Mouse (Mus musculus): ENCODE measurements around the gene Myo1e. TPM values are rescaled to one million over a fixed set of nuclear protein-coding genes. Genes with fewer than 3 reads are reported as not detected.

Gene Myo1e
- polyA plus RNA-seq, 1 experiment from 2014 or later, result 17.0 TPM

DNA sequence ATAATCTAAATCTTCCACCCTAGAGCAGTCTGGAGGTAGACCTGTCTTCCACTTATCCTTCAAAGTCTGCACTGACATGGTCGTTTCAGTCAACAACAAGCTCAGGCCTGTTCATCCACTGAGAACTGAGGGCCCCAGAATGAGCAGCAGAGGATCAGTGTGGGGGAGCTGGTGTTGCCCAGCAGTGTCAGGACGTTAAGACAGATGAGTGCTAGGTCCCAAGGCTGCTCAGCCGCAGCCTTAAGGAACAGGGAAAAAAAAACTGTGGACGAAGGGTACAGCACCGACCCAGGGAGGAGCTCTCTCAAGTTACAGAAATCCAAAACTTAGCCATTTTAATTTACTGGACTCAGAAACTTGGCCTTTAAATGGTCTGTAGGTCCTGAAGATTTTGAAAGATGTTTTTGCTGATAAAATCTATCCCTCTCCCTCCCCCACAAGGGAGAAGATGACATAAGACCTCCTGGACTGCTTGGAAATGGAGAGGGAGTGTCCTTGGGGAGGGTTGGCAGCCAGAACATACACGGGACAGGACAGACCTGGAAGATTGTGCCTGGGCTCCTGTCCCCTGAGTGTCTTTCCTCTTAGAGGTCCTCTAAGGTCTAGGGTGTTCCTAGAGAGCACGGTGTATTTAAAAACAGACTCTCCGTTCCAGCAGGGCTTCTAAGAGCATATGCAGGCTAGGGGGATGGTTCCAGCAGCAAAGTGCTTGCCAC is 118.9 kb downstream of the Myo1e start:
- no peak overlapping the region for H3K9ac ChIP-seq (ENCODE audit: low read depth, low read length)
- no peak overlapping the region for H3K27ac ChIP-seq
- peaks cover 4% of the 10 kb centered on the region; the same call in 1 of the 2 replicates for H3K4me1 ChIP-seq (replicated peaks; ENCODE audit: insufficient read depth, low read length)
- no peak for TF ChIP-seq CTCF (IDR thresholded peaks at IDR 0.05; ENCODE audit: low read depth)
- peak; percentile 78 for DNase-seq (ENCODE audit: low spot score)
- peak; percentile 52 for ATAC-seq (replicated peaks; ENCODE audit: low FRiP score, low read depth)
- no peak overlapping the region for H3K4me3 ChIP-seq (replicated peaks; ENCODE audit: low read depth, low read length)
- WGBS, result 25% methylated on average over 8 of the region's 8 CpGs
- no peaks in the 10 kb centered on the region for H3K27me3 ChIP-seq (ENCODE audit: insufficient read depth, low read length)
- H3K4me2 ChIP-seq (ENCODE audit: low read length), result no peak overlapping the region
- no peaks in the 10 kb centered on the region for H3K9me3 ChIP-seq (replicated peaks; ENCODE audit: low read length)
- H3K36me3 ChIP-seq (ENCODE audit: insufficient read depth, low read length), result peaks cover 22% of the 10 kb centered on the region; the same call in 1 of the 2 replicates

DNA sequence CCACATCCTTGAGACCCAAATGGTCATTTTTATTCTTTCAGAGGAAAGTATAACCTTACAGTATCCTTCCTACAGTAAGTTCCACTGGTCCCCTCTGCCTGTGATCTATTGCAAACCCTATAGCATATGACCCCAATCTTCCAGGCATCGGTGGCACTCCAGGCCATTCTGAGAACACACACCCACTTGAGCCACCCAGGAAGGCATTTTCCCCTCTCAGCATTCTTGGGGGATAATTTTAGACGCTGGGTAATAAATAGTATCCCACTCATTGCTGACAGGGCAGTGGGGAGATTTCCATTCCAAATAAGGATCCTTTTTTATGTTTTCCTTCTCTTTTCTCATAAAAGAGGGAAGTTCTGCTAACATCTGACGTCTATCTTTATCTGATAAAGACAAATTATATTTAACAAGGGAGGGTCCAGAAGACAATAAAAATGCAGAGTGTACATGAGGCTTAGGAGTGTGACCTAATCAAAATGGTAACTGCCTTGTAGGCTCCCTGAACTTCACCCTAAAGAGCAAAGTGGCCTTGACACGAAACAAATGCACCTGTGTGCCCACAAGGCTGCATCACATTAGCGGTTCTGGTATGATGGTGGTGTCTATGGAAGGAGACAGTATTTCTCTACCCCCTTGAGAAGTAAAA is 121.2 kb downstream of the Myo1e start:
- Histone ChIP-seq H3K27ac (no peak overlapping the region), H3K27me3 (ENCODE audit: insufficient read depth, low read length) (no peaks in the 10 kb centered on the region), H3K9me3 (replicated peaks; ENCODE audit: low read length) (no peaks in the 10 kb centered on the region), H3K4me1 (replicated peaks; ENCODE audit: insufficient read depth, low read length) (no peaks in the 10 kb centered on the region), H3K4me2 (ENCODE audit: low read length) (no peak overlapping the region), H3K9ac (ENCODE audit: low read depth, low read length) (no peak overlapping the region), H3K36me3 (ENCODE audit: insufficient read depth, low read length) (peaks cover 16% of the 10 kb centered on the region; the same call in 1 of the 2 replicates), H3K4me3 (replicated peaks; ENCODE audit: low read depth, low read length) (no peak overlapping the region)
- no peak for TF ChIP-seq CTCF (IDR thresholded peaks at IDR 0.05; ENCODE audit: low read depth)
- DNase-seq (ENCODE audit: low spot score) (no peak), ATAC-seq (replicated peaks; ENCODE audit: low FRiP score, low read depth) (no peak)
- 55% methylated on average over 5 of the region's 5 CpGs for WGBS

DNA sequence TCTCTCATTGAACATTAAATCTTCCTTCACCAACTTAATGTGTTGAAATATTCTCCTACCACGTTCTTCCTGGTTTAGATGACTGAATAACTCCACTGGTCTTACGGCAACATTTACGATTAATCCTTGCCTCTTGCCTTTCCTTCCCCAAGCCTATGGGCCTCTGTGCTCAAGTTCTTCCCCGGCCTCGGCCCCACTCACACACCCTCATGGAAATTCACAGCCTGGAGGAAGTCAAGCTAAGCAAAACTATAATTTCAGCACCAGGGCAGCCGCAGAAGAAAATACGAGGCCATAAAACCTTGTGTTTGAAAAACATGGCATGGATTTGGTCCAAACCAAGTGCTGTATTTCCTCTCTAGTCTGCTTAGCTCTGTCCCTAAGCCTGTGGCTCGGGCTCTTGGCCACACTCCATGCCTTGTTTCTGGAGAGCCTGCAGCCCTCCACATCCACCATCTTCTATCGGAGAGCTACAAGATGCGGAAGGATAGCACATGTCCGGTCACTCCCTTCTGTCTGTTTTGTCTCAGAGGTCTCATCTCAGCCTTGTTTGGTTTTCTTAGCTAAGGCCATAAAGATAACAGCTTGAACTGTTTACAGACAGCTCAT is 124.7 kb downstream of the Myo1e start:
- no peaks in the 10 kb centered on the region for H3K4me1 ChIP-seq (replicated peaks; ENCODE audit: insufficient read depth, low read length)
- H3K27me3 ChIP-seq (ENCODE audit: insufficient read depth, low read length), result no peaks in the 10 kb centered on the region
- H3K9ac ChIP-seq (ENCODE audit: low read depth, low read length), result no peak overlapping the region
- H3K36me3 ChIP-seq (ENCODE audit: insufficient read depth, low read length), result peaks cover 19% of the 10 kb centered on the region
- no peak overlapping the region for H3K4me3 ChIP-seq (replicated peaks; ENCODE audit: low read depth, low read length)
- peak; percentile 76 for DNase-seq (ENCODE audit: low spot score)
- no peaks in the 10 kb centered on the region for H3K9me3 ChIP-seq (replicated peaks; ENCODE audit: low read length)
- H3K27ac ChIP-seq, result no peak overlapping the region
- 29% methylated on average over 11 of the region's 11 CpGs for WGBS
- H3K4me2 ChIP-seq (ENCODE audit: low read length), result no peak overlapping the region
- ATAC-seq (replicated peaks; ENCODE audit: low FRiP score, low read depth), result no peak
- TF ChIP-seq CTCF (IDR thresholded peaks at IDR 0.05; ENCODE audit: low read depth), result no peak

DNA sequence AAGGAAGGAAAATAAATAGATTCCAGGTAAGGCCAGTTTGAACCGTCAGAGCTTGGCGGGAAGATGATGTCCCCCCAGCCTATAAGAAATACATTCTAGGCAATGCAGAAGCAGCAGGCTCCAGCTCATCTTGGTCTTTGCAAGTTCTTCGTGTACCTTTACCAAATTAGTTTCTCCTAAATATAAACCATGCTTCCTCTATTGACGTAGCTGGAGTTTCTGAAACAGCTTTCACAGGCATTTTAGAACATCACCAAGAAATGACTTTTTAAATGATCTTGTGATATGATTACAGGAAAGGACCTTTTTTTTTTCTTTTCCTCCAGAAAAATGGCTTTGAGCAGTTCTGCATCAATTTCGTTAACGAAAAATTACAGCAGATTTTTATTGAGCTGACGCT is 131.2 kb downstream of the Myo1e start:
- no peak for TF ChIP-seq CTCF (IDR thresholded peaks at IDR 0.05; ENCODE audit: low read depth)
- no peak for ATAC-seq (replicated peaks; ENCODE audit: low FRiP score, low read depth)
- no peak overlapping the region for H3K4me3 ChIP-seq (replicated peaks; ENCODE audit: low read depth, low read length)
- H3K9me3 ChIP-seq (replicated peaks; ENCODE audit: low read length), result no peaks in the 10 kb centered on the region
- DNase-seq (ENCODE audit: low spot score), result no peak
- H3K36me3 ChIP-seq (ENCODE audit: insufficient read depth, low read length), result peaks cover 42% of the 10 kb centered on the region
- no peaks in the 10 kb centered on the region for H3K27me3 ChIP-seq (ENCODE audit: insufficient read depth, low read length)
- no peak overlapping the region for H3K4me2 ChIP-seq (ENCODE audit: low read length)
- H3K4me1 ChIP-seq (replicated peaks; ENCODE audit: insufficient read depth, low read length), result no peaks in the 10 kb centered on the region
- WGBS, result 92% methylated on average over 7 of the region's 7 CpGs
- H3K9ac ChIP-seq (ENCODE audit: low read depth, low read length), result no peak overlapping the region
- no peak overlapping the region for H3K27ac ChIP-seq

DNA sequence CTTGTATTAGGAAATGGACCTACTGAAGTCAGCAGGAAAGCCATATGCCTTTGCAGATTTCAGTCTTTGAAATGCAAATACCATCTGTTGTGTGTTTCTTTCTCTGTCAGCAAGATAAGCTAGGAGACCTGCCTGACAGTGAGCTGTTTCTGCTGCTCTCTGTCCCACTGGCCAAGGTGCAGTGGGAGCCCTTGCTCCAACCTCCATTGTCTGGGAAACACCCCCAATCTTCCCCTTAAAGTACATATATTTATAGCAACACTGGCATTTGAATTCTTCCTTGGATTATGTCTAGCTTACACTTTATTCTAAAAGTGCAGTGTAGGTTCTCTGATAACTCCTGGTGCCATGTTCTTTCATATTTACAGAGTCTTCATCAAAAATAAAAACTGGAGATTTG is 131.7 kb downstream of the Myo1e start:
- DNase-seq (ENCODE audit: low spot score) (no peak), ATAC-seq (replicated peaks; ENCODE audit: low FRiP score, low read depth) (no peak)
- Histone ChIP-seq H3K27ac (no peak overlapping the region), H3K36me3 (ENCODE audit: insufficient read depth, low read length) (peaks cover 45% of the 10 kb centered on the region), H3K9me3 (replicated peaks; ENCODE audit: low read length) (no peaks in the 10 kb centered on the region), H3K4me2 (ENCODE audit: low read length) (no peak overlapping the region), H3K4me3 (replicated peaks; ENCODE audit: low read depth, low read length) (no peak overlapping the region), H3K4me1 (replicated peaks; ENCODE audit: insufficient read depth, low read length) (no peaks in the 10 kb centered on the region), H3K27me3 (ENCODE audit: insufficient read depth, low read length) (no peaks in the 10 kb centered on the region), H3K9ac (ENCODE audit: low read depth, low read length) (no peak overlapping the region)
- no peak for TF ChIP-seq CTCF (IDR thresholded peaks at IDR 0.05; ENCODE audit: low read depth)

DNA sequence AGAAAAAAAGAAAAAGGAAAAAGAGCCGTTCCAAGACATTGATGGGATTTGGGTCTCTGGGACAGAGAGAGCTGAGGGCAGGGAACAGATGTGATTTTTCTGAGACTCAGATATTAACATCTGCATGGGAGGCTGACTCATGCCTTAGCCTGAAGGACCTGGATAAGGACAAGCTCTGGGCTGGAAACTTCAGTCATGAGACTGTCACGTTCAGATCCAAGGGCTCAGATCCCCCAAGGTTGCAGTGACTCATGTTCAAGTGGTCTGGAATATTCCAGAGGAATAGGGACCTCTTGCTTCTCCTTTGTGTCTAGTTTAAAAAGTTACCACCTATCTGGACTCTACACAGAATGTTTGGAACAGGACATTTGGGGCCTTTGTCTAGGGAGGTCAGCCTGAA is 142.1 kb downstream of the Myo1e start:
- Histone ChIP-seq H3K9ac (ENCODE audit: low read depth, low read length) (no peak overlapping the region), H3K4me3 (replicated peaks; ENCODE audit: low read depth, low read length) (no peak overlapping the region), H3K9me3 (replicated peaks; ENCODE audit: low read length) (no peaks in the 10 kb centered on the region), H3K4me1 (replicated peaks; ENCODE audit: insufficient read depth, low read length) (no peaks in the 10 kb centered on the region), H3K27ac (no peak overlapping the region), H3K4me2 (ENCODE audit: low read length) (no peak overlapping the region), H3K36me3 (ENCODE audit: insufficient read depth, low read length) (peaks cover 39% of the 10 kb centered on the region; the same call in 1 of the 2 replicates), H3K27me3 (ENCODE audit: insufficient read depth, low read length) (no peaks in the 10 kb centered on the region)
- WGBS, result 88% methylated on average over 2 of the region's 2 CpGs
- ATAC-seq (replicated peaks; ENCODE audit: low FRiP score, low read depth), result no peak
- no peak for DNase-seq (ENCODE audit: low spot score)
- no peak for TF ChIP-seq CTCF (IDR thresholded peaks at IDR 0.05; ENCODE audit: low read depth)
